Mouse (Mus musculus): ENCODE data around the gene Rbm3.
A peak's percentile ranks its signal among the peaks of the same experiment; 100 is the strongest.

Rbm3 gene

DNA sequence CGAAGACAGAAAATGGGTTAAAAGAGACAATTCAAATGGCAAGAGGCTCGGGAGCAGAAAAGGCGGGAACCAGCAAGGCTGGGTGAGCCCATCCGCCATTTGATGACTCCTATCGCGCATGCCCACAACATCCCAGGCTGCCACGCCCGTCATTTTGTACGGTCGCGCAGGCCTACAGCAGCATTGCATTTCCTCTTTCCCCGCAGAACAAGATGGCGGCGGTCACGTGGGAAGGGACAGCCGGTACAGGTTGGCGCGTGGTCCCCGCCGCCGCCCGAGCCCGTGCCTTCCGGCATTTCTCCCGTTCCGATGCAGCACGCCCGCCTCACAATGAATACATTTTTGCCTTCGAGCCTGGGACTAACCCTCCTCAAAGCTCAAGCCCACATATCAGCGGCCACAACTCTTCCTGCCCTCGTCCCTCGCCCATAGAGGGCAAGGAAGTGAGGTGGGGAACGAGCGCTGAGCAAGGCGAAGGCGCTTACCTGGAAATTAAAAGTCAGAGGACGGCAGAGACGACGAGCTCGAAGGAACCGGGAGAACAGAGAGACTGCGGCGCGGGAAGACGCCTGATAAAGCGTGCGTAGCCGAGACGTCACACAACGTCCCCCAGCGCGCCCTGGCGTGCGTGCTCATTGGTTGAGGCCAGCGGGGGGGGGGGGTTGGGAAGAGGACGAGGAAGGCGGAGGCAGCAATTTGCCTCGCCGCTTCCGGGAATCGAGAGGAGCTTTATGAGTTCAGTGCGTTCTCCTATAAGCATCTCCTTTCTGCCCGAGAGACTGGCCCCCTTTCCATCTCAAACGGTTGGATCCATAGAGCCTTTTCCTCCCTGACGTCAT, at the start of gene Rbm3:
Gene Rbm3 (minus strand): TSS at position 728 of the 839 bp plus-strand sequence.
- peak; percentile 84 for DNase-seq

DNA sequence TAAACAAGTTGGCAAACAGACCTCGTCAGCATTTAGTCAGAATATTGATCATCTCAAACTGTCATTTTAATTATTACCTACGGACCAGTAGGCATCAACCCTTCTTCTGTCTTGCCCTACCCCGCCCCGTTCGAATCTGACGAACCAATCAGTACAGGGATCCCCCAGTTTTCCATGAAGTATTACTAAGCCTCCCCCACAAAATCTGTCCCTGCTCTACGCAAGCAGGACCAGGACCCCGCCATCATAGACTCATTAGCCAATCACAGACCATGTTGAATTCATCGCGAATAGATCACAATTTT, 47.7 kb upstream of the Rbm3 start, which contains the start of gene Ebp:
Gene Ebp (minus strand): TSS at position 94 of the 305 bp plus-strand sequence.
- no peak for DNase-seq

DNA sequence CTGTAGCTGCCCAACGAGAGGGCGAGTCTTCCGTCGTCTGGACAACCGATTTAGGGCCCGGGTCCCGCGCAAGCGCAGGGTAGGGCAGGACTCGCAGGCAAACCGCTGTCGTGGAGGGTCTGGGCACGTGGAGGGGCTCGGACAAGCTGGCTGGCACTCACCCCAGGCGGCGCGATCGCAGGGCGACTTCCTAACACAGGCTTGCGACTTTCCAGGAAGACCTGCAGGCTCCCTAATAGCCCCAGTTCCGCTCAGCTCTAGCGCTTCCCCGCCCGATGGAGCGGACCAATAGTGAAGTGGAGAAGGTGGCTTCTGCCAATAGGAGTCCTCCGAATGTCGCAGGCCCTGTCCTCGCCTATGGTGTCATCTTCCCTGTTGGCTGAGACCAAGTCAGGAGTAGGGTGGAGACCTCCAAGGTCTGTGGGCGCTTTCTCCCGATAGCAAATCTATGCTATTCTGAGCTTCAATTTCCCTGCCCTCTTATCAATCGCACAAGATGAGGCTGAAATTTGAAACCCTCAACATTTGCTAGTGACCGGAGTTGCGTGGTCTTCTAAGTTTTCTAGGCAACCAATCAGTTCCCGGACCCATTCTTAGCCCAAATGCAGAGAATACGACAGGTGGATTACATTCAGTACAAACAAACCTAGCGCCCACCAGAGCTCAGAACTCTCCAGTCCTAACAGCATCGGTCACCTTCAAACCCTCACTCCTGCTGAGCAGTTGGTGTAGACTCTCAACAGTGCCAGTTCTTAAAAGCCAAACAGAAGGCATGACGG, 47.1 kb upstream of the Rbm3 start:
- DNase-seq: peak; percentile 78

DNA sequence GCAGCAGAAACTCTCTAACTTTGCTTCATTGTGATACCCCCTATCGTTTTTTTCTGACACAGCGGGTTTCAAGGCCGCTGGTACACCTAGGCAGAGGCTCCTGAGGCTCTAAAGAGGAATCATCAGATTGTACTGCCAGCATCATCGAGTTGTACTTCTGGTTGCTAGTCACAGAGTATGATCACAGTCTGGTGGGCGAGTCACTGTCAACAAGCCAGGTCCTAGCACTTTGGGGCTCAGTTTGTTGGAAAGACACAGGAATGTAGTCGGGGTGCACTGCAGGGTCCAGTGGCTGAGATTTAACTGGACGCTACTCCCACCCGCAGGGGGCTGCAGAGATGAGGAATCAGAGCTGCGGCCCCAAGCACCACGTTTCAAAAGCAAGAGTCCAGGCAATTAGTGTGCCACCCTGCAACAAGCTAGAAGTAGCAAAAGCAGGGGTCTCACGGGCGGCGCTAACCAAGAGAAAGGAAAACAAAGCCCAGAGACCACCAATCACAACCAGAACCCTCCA, 46.5 kb upstream of the Rbm3 start:
- no peak for DNase-seq

DNA sequence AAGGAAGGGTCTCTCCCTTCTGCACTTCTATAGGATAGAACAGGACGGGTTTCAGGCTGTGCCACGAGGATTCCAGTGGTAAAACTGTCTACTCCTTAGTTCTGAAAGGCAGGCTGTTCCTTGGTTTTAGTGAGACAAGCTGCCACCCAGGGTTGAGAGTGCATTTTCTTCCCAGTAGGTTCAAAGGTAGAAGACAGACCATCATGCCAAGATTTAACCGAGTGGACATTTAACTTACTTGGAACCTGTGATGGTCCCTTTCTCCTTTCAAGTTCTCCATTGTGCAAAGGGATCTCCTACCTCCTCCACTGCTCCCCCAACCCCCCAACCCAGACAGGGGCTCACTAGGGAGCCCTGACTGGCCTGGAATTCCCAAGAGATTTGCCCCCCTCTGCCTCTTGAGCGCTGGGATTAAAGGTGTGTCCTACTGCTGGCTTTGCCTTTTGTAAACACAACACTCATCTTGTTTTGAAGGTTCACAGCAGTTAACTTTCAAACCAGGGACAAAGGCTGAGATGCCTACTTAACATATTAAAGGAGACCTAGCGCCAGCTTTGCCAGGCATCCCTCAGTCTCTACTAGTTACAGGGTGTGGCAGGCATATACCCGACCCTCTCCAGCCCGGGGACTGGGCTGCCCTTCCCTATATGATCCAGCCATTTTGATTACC, 37.3 kb upstream of the Rbm3 start:
- DNase-seq: no peak

DNA sequence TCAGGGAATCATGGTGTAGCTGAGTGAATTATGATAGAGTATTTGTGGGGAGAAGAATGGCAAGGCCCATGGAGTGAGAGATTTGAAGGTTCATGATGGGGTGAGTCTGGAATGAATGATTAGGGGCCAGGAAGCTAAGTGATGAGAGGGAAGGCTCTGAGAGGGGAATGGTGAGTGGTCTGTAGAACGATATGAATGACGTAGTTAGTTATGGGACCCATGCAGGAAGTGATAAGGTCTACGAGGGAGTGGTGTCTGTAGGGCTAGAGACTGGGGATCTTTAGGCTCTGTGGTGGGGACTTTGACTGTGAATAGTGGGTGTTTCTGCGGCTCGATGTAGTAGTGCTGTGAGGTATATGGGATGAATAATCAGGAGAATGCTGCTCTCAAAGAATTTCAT, 34.0 kb upstream of the Rbm3 start:
- DNase-seq: no peak

DNA sequence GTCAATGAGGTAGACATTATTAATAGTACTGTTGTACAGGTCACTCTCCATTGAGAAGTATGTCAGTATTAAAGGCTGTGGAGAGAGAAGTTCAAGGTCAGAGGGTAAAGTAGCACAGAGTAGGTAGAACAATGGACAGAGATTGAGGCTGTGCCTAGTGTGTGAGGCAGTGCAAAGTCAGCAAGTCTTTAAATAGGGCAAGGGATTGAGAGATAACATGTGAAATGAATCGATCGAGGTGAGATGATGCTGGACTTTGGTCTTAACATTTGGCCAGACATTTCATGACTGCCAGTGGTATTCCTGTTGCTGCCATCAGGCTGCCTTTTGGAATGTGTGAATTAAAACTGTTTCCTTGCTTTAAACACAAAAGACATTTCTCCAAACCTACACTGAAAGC, 33.2 kb upstream of the Rbm3 start:
- DNase-seq: no peak

DNA sequence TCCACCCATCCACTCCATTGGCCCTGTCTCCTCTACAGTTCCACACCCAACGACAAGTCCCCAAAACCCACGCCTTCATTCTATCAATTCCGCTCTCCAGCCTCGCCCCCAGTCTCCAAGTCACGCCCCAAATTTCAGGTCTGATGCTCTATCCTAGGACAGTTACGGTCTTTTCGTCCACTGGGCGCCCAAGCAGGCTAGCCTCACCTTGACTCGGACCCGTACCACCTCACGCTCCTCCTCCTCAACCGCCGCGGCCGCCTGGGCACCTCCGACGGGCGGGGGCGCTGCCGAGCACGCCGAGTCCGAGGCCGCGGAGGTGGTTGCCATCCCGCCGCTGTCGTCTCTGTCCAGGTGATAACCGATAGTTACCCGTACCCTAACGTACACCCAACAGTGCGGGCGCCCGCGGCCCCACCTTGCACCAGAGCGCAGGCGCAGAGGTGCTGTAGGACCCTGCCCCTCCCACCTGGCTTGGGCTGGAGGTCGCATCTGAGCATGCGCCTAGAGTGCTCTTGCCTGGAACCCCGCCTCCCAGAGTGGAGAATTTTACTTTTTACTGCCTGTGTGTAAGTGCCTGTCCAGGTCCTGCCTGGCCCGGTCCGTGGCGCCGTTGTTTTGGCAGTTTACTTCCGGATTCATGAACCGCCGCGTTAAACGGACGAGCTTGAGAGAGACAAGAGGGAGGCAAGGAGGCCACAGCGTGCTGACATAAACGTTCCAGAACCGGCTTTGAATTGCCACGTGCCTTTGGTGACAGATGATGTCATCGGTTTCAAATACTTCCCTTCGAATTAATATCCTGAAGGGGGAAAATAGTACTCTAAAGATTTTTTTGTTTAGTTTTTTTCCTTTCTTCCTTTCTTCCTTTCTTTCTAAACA, 30.1 kb upstream of the Rbm3 start, which contains the start of gene Tbc1d25:
Gene Tbc1d25 (minus strand): TSS at position 678 of the 882 bp plus-strand sequence.
- DNase-seq: peak; percentile 84

DNA sequence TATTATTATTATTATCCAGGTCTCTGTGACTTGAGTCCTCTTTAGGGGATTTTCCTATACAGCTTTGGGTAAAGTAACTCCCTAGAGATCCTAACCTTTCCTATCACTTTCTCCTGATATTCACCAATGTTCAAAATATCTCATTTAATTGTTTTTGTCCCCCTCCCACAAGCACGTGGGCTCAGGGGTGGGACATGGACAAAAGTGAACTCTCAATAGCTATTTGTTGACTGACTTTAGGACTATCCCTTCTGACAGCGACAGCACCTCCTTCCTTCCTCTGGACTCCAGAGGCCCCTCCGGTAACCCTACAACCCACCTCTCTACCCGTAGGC, 29.5 kb upstream of the Rbm3 start:
- DNase-seq: no peak

DNA sequence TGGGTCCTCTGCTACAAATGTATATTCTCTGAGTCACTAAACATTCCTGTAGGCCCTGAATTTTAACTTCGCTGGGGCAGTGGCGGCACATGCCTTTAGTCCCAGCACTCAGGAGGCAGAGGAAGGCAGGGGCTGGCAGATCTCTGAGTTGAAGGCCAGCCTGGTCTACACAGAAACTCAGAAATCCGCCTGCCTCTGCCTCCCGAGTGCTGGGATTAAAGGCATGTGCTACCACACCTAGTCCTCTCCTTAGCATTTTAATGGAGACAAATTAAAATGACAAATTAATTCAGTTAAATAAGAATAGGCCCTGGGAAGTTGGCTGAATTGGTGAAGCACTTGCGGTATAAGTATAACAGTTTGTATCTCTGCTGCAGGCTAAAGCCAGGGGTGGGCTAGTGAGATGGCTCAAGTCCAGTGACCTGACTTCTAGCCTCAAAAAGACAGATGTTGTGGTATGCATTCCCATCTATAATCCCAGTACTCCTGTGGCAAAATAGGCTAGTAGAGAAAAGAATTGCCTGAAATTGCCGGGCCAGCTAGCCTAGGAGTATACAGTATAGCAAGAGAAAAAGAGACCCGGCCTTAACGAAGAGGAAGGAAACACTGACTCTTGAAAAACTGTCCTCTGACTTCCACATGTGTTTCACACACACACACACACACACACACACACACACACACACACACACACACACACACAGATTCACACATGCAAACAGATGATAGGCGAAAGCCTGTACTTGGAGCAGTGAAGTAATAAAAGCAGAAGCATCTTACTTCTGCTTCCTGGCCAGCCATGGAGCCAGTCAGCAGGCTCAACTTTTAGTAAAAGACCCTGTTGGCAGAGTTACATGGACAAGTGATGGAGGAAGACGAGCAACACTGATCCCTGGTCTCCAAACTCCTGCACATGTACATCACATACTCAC, 22.3 kb upstream of the Rbm3 start:
- no peak for DNase-seq

DNA sequence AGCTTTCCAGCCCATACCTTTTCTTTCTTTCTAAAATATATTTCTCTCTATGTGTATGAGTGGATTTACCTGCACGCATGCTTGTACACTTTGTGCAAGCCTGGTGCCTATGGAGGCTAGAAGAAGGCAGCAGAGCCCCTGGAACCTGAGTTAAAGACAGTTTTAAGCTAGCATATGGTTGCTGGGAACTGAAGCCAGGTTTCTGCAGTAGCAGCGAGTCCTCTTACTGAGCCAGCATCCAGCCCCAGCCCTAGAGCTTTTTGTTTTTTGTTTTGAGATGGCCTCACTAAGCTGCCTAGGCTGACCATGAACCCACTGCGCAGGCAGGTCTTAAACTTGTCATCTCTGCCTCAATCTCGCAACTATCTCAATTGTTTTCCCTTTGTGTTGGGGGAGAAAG, 18.8 kb upstream of the Rbm3 start:
- no peak for DNase-seq

DNA sequence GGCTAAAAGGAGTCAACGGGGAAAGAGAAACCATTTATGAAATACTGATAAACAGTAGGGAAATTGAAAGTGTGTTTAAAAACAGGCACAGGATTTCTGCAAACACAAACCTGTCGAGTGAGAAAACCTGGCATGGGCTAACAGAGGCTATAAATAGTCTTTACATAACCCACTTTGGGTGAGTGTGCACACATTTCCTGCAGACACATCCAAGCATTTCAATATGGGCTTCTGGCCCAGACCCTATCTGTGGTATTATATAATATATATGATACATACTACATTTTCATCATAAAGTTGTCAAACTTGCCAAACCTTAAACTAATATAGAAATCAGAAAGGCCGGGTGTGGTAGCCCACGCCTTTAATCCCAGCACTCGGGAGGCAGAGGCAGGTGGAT, 17.4 kb upstream of the Rbm3 start:
- DNase-seq: no peak

DNA sequence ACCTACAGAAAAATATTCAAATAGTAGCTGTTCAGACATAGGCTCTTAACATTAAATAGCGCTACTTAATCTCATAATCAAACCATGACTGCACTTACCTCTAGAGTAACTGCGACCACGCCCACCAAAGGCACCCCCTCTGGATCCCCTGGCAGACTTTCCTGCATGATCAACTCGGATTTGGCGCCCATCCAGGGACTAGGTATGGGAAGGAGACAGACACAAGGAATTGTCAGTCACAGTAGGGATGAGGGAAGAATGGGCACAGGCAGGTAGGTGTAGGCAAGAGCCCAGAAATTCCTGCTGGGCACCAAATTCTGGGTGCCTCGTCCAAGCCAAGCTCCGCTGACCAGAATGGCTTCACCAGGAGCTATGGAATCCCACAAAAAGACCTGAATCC, 1.9 kb downstream of the Rbm3 start:
- DNase-seq: no peak

DNA sequence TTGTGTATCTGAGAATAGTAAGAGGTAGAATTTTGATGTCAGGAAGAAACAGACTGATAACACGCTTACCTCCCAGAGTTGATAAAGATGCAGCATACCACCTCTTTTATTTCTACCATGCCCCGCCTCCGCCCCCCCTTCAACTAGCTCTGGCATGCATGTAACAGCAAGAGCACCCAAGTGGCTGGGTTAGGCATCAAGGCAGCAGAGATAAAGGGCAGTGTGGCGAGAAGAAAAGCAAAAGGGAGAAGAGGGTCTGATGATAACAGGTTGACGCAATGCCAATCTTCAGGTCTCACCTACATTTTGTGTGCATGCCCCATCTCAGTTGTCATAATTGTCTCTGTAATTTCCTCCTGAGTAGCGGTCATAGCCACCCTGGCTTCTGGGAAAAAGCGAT, 2.7 kb downstream of the Rbm3 start:
- DNase-seq: no peak

DNA sequence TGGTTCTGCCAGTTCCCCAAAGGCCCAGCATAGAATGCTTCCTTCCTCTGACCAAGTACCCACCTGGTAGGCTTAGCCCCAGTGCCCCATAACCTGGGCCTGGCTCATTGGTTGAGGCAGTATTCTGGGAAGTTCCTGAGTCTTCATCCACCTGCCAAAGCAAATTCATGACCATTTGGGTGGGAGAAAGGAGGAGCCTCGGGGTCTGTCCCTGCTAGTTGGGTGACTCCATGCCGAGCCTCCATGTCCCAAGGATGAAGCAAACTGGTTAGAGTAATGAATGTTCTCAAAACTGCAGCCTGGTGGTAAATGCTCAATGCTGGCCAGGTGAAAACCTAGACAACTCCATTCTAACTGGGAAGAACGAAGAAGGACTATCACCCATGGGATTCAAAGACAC, 4.6 kb downstream of the Rbm3 start:
- DNase-seq: no peak

DNA sequence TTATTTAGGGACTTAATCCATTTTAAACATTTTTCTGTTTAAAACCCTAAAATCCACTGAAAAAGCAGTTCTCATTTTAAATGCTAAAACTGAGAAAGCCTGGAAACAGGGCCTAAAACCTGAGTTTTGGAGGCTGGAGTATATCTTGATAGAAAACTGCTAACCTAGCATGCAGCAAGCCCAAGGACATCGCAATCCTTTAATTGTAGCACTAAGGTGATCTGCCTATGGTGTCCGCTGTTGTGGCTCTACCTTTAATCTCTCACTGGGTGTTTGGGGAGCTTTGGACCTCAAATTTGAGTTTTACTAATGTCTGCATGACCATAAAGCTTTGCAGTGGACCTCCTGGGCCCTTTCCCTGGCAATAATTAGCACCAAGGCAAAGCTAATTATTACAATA, 5.2 kb downstream of the Rbm3 start:
- DNase-seq: no peak

DNA sequence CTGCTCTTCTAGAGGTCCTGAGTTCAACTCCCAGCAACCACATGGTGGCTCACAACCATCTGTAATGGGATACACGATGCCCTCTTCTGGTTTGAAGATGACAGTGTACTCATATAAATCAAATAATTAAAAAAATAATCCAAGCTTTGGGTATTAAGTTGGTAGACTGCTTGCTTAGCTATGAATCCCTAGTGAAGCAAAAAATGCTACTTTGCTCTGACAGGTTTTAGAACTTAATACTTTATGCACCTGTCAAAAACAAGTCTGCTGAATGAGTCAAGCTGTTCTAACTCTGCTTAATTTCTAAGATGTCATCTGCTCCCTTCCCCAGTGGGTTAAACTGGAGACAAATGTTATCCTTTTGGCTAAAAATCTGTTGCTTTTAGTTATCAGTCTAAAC, 6.2 kb downstream of the Rbm3 start:
- no peak for DNase-seq

DNA sequence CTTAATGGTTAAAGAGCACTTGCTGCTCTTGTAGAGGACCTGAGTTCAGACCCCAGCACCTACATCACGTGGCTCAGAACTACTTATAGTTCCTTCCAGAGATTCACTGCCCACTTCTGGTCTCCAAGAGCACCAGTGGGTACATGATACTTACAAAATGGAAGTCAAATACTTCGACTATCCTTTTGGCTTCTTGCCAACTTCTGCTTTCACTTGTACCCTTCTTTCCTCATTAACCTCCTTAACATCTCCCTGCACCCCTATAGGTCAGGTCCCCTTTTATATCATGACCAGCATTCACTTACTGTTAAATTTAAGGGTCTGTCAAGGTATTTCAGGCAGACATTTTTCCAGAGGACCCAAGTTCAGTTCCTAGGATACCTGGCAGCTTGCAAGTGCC, 9.8 kb downstream of the Rbm3 start:
- DNase-seq: no peak

DNA sequence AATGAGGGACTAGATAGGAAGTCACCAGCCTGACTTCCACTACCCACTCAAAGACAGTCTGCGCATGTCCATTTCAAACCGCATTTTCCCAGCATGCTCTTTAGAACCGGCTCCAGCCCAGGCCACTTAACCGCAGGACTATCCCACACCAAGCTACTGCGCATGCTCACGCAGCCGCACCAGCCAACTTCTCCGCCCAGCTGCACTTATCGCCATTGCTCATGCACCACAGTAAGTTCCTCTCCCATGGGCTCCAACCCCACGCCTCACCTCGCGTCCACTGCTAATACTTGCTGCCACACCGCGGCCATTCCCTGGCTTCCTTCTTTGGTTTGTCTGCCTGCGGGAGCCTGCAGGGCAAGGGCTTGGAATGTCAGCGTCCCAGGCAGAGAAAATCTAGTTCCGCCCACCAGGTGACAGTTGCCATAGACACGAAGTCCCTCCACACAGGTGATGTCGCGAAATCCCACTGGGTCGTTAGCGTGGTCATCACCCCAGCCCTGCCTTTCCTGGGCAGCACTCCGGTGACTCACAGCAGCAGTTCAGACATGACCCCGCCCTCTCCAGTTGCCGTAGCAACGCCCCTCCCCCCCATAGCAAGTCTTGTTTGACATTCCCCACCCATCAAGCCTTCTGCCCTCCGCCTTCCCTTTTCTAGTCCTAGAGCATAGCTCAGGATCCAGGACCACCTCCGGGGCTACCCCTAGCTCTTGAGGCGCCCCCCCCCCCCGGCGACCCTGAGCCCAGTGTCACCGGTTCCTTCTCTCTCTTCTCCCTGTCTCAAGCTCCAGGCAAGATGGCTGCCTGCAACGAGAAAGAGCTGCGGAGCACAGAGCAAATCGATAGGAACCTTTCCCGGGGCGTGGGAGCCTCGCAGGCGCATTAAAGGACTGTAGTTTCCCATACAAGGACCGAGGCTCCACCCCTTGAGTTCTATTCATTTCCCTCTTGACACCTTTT, 13.4 kb downstream of the Rbm3 start, which contains the start of gene Wdr13:
Gene Wdr13 (minus strand): TSS at position 876 of the 960 bp plus-strand sequence.
- peak; percentile 82 for DNase-seq

DNA sequence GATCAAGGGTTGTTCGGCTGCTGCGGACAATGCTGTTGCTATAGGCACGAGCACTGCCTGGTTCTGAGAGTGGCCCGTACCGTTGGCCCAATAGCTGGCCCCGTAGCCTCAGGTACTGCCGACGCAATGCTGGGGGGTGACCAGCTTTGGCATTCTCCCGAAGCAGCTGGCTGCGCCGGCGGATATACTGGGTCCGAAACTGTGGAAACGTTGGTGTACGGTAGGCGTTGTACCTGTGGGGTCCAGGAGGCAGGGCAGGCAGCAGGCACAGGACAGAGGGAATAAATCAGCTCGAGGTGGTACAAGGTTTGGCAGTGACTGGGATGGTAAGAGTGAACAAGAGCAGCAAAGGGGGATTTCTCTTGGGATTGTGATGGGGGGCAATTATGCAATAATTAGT, 14.3 kb downstream of the Rbm3 start:
- no peak for DNase-seq
